Comparison of ENCODE assay signal across 25 mouse cellular contexts in the genomic region with DNA sequence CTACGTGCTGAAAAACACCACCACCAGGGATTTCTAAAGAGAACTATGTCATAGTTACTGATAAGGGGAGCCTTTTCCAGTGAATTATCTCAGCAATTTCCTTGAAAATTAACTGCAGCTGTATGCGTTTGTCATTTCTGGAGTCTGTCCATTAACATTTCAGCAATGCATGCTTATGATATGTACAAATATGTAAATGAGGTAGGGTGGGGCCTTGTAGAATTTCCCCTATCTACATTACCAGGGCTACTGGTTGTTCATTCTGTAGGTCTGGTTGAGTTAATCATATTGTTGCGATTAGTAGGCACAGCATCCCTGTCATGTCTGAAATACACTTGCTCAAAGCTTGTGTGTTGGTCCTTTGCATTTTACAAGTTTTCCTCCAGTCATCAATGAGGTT.
"Had no signal": no experiment of that assay in that cellular context is flagged by ENCODE, and none has a peak within 500 bp of the region (broad histone marks: within the 10 kb centered on the region; RNA-seq: fewer than 3 reads in every experiment).

No protein-coding gene starts in this region.

- ATAC-seq: inflammation-experienced regulatory T-cells, adult 6 months; intestine, embryonic 15.5 days; intestine, postnatal 0 days had no signal

- H3K27me3 ChIP-seq: heart, embryonic 12.5 days; hindbrain, embryonic 13.5 days; hindbrain, embryonic 15.5 days; intestine, embryonic 15.5 days; kidney, embryonic 15.5 days; limb, embryonic 12.5 days had no signal

- H3K4me1 ChIP-seq: heart, embryonic 10.5 days; heart, embryonic 12.5 days; hindbrain, embryonic 13.5 days; hindbrain, embryonic 15.5 days; intestine, embryonic 15.5 days; kidney, embryonic 15.5 days; limb, embryonic 10.5 days; limb, embryonic 12.5 days had no signal

- H3K36me3 ChIP-seq: heart, embryonic 10.5 days; heart, embryonic 12.5 days; hindbrain, embryonic 13.5 days; hindbrain, embryonic 15.5 days; intestine, embryonic 15.5 days; kidney, embryonic 15.5 days; limb, embryonic 10.5 days; limb, embryonic 12.5 days had no signal

- H3K27ac ChIP-seq: heart, embryonic 10.5 days; hindbrain, embryonic 13.5 days; hindbrain, embryonic 15.5 days; intestine, embryonic 15.5 days; kidney, embryonic 15.5 days; layer of hippocampus, adult 2 months; left cerebral cortex, adult 2 months; limb, embryonic 10.5 days; limb, embryonic 12.5 days; liver, embryonic 14.5 days had no signal

- H3K9me3 ChIP-seq: heart, embryonic 10.5 days; hindbrain, embryonic 15.5 days; intestine, embryonic 15.5 days; limb, embryonic 10.5 days had no signal

- DNase-seq: gastrocnemius, postnatal 10 days; gastrocnemius, postnatal 25 days; heart, adult 18-20 months; heart, postnatal 10 days; heart, postnatal 36 days; kidney, adult 2 months; kidney, adult 9 months; kidney, postnatal 10 days; kidney, postnatal 25 days; kidney, postnatal 4 days; liver had no signal

- H3K4me3 ChIP-seq: heart, embryonic 10.5 days; heart, embryonic 12.5 days; hindbrain, embryonic 13.5 days; hindbrain, embryonic 15.5 days; intestine, embryonic 15.5 days; kidney, embryonic 15.5 days; layer of hippocampus, adult 2 months; left cerebral cortex, adult 2 months; limb, embryonic 10.5 days; limb, embryonic 12.5 days had no signal

- H3K4me2 ChIP-seq: heart, embryonic 12.5 days; hindbrain, embryonic 13.5 days; hindbrain, embryonic 15.5 days; intestine, embryonic 15.5 days; kidney, embryonic 15.5 days; limb, embryonic 12.5 days; liver, embryonic 11.5 days had no signal

- H3K9ac ChIP-seq: heart, embryonic 12.5 days; hindbrain, embryonic 13.5 days; hindbrain, embryonic 15.5 days; intestine, embryonic 15.5 days; kidney, embryonic 15.5 days; limb, embryonic 12.5 days; liver, embryonic 14.5 days had no signal
